Mouse (Mus musculus) forebrain, embryonic 14.5 days (tissue): ENCODE measurements around the gene Trub2. TPM values are rescaled to one million over a fixed set of nuclear protein-coding genes. Genes with fewer than 3 reads are reported as not detected.
"Not testable (repeated sequence)": the region's sequence is repeated elsewhere in the genome, so short reads cannot be mapped to it uniquely, and the experiment has no call there.

Experiments used
- ATAC-seq: fragments of 200-750 bp; cut with Nextera tagmentation; 2 replicates; pipeline ENCODE4 v1.8.0; 2017; ENCODE audit warnings: mild to moderate bottlenecking, moderate library complexity
- DNase-seq: peaks from one replicate; pipeline ENCODE4 v3.0.0-alpha.2; 2015; ENCODE audit warnings: low spot score
- H3K27ac ChIP-seq: fragments of 300-500 bp; sonication (generic); 2 replicates; pipeline ENCODE4 v1.5.1; 2014; ENCODE audit warnings: low read depth, mild to moderate bottlenecking, control low read depth, low read length, moderate library complexity
- H3K27me3 ChIP-seq: fragments of 300-500 bp; sonication (generic); replicated peaks from 2 replicates; pipeline ENCODE4 v1.6.1; 2014; ENCODE audit warnings: low read length, control low read depth, mixed read lengths; ENCODE audit not compliant: control insufficient read depth, insufficient read depth
- H3K36me3 ChIP-seq: fragments of 300-500 bp; sonication (generic); 2 replicates; pipeline ENCODE4 v1.6.1; 2014; ENCODE audit warnings: low read length, control low read depth; ENCODE audit not compliant: control insufficient read depth, insufficient read depth
- H3K4me1 ChIP-seq: fragments of 300-500 bp; sonication (generic); 2 replicates; pipeline ENCODE4 v1.6.1; 2014; ENCODE audit warnings: antibody characterized with exemption, low read length, control low read depth; ENCODE audit not compliant: control insufficient read depth, insufficient read depth
- H3K4me2 ChIP-seq: fragments of 300-500 bp; sonication (generic); 2 replicates; pipeline ENCODE4 v1.6.1; 2014; ENCODE audit warnings: mild to moderate bottlenecking, control low read depth, low read length
- H3K4me3 ChIP-seq: fragments of 300-500 bp; sonication (generic); 2 replicates; pipeline ENCODE4 v1.5.1; 2014; ENCODE audit warnings: low read depth, low read length, control low read depth
- H3K9ac ChIP-seq: fragments of 300-500 bp; sonication (generic); 2 replicates; pipeline ENCODE4 v1.6.1; 2014; ENCODE audit warnings: mild to moderate bottlenecking, low read length, control low read depth, moderate library complexity
- H3K9me3 ChIP-seq: fragments of 300-500 bp; sonication (generic); replicated peaks from 2 replicates; pipeline ENCODE4 v1.6.1; 2016; ENCODE audit warnings: low read length, control low read depth, mixed read lengths; ENCODE audit not compliant: control insufficient read depth
- WGBS: fragments of 180-500 bp; shearing (Covaris S2); extraction: QIAGEN DNeasy Blood & Tissue Kit; methylation state at CpG from one replicate; pipeline ENCODE4 v1.1.7; 2014; 5-methylcytosine and 5-hydroxymethylcytosine counted together
- polyA plus RNA-seq: library from polyadenylated mRNA; unstranded; fragments of >200 nt; fragmentation: Nextera tagmentation; extraction: Ambion mirVana; gene quantifications from 2 replicates; pipeline ENCODE4 v1.2.1, GENCODE M21; 2014

Trub2 gene
- polyA plus RNA-seq, 1 experiment from 2014 or later: 31.1 TPM

GRCm38 (mm10) chr2:29787104-29787917 lies 991 bp downstream of the Trub2 start, which contains the start of gene Coq4:
Coq4 (plus strand) TSS chr2:29787493.
- DNase-seq: peak; percentile 96
- H3K27ac ChIP-seq: peak within 1 kb of the TSS; percentile 49; the same call in 1 of the 2 replicates
- 2% methylated on average over 31 of the region's 31 CpGs for WGBS
- H3K4me2 ChIP-seq: peak within 1 kb of the TSS; percentile 86
- no peaks in the 10 kb centered on the region for H3K9me3 ChIP-seq
- no peaks in the 10 kb centered on the region for H3K27me3 ChIP-seq
- H3K36me3 ChIP-seq: peaks cover 65% of the 10 kb centered on the region
- peaks cover 12% of the 10 kb centered on the region for H3K4me1 ChIP-seq
- H3K9ac ChIP-seq: peak within 1 kb of the TSS; percentile 85
- peak; percentile 93 for ATAC-seq
- H3K4me3 ChIP-seq: peak within 1 kb of the TSS; percentile 69

DNA sequence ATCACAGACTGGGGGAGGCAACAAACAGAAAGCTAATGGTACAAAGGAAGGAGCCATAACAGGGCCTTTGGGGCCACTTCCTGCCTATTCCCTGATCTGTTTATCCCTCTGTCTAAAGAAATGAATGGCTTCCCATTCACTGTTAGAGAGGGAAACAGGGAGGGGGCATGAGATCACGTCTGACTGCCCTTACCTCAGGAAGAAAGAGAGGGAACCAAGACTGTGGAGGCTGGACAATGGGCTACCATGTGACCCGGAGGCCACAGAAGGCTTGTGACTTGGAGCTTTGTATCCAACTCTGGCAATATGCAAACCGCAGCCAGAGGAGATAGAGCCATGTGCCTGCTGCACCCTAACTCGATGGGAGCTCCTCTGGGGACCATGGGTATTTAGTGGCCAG lies 4.0 kb downstream of the Trub2 start:
- Histone ChIP-seq H3K9ac (no peak overlapping the region), H3K4me1 (peaks cover 12% of the 10 kb centered on the region), H3K27me3 (no peaks in the 10 kb centered on the region), H3K9me3 (no peaks in the 10 kb centered on the region), H3K27ac (no peak overlapping the region), H3K36me3 (peaks cover 70% of the 10 kb centered on the region), H3K4me2 (no peak overlapping the region), H3K4me3 (no peak overlapping the region)
- WGBS: 62% methylated on average over 4 of the region's 4 CpGs
- DNase-seq (no peak), ATAC-seq (no peak)

DNA sequence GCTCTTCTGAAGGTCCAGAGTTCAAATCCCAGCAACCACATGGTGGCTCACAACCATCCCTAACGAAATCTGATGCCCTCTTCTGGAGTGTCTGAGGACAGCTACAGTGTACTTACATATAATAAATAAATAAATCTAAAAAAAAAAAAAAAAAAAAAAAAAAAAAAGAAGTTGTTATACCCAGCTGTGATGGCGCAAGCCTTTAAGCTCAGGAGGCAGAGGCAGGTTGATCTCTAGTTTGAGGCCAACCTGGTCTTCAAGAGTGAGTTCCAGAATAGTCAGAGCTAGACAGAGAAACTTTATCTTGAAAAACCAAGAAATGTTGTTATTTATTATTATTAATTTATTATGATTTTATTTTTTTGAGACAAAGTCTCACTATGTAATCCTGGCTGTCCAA lies 7.0 kb downstream of the Trub2 start:
- DNase-seq, H3K9me3 ChIP-seq, H3K27me3 ChIP-seq, ATAC-seq, H3K4me3 ChIP-seq, H3K27ac ChIP-seq, H3K4me2 ChIP-seq, H3K4me1 ChIP-seq, H3K9ac ChIP-seq: not testable (repeated sequence)
- 94% methylated on average over 2 of the region's 2 CpGs for WGBS
- peaks cover 98% of the 10 kb centered on the region for H3K36me3 ChIP-seq

GRCm38 (mm10) chr2:29773323-29773722 lies 15.0 kb downstream of the Trub2 start:
- no peaks in the 10 kb centered on the region for H3K4me1 ChIP-seq
- H3K4me2 ChIP-seq: no peak overlapping the region
- no peak overlapping the region for H3K9ac ChIP-seq
- H3K27me3 ChIP-seq: no peaks in the 10 kb centered on the region
- ATAC-seq: no peak
- WGBS: 87% methylated on average over 4 of the region's 4 CpGs
- no peak overlapping the region for H3K27ac ChIP-seq
- H3K36me3 ChIP-seq: peaks cover 35% of the 10 kb centered on the region
- H3K4me3 ChIP-seq: no peak overlapping the region
- no peak for DNase-seq
- H3K9me3 ChIP-seq: no peaks in the 10 kb centered on the region

GRCm38 (mm10) chr2:29771611-29772461 lies 16.5 kb downstream of the Trub2 start:
- Histone ChIP-seq H3K27me3 (no peaks in the 10 kb centered on the region), H3K4me1 (no peaks in the 10 kb centered on the region), H3K4me3 (no peak overlapping the region), H3K4me2 (no peak overlapping the region), H3K27ac (no peak overlapping the region), H3K9me3 (no peaks in the 10 kb centered on the region), H3K36me3 (peaks cover 21% of the 10 kb centered on the region), H3K9ac (no peak overlapping the region)
- 93% methylated on average over 8 of the region's 8 CpGs for WGBS
- ATAC-seq (no peak), DNase-seq (no peak)

DNA sequence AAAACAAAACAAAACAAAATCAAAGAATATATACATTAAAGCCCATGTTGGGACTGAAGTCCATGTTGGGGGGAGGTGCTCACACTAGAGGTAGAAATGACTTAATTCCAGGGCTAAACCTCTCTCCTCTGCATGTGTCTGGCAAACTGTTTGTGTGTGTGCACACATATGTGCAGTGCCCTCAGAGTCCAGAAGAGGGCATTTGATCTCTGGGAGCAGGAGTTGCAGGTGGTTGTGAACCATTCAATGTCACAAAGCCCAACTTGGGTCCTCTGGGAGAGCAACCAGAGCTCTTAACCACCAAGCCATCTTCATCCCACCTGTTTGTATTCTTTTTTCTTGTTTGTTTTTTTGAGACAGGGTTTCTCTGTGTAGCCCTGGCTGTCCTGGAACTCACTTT lies 18.1 kb downstream of the Trub2 start:
- Histone ChIP-seq H3K4me3 (no peak overlapping the region), H3K4me1 (no peaks in the 10 kb centered on the region), H3K9me3 (no peaks in the 10 kb centered on the region), H3K27me3 (no peaks in the 10 kb centered on the region), H3K36me3 (peaks cover 15% of the 10 kb centered on the region; the same call in 1 of the 2 replicates), H3K4me2 (no peak overlapping the region), H3K9ac (no peak overlapping the region), H3K27ac (no peak overlapping the region)
- DNase-seq: no peak
- no peak for ATAC-seq

GRCm38 (mm10) chr2:29768901-29769300 lies 19.4 kb downstream of the Trub2 start:
- 62% methylated on average over 9 of the region's 9 CpGs for WGBS
- Histone ChIP-seq H3K4me3 (no peak overlapping the region), H3K27me3 (no peaks in the 10 kb centered on the region), H3K36me3 (peaks cover 11% of the 10 kb centered on the region; the same call in 1 of the 2 replicates), H3K4me1 (no peaks in the 10 kb centered on the region), H3K9ac (no peak overlapping the region), H3K9me3 (no peaks in the 10 kb centered on the region), H3K4me2 (no peak overlapping the region), H3K27ac (no peak overlapping the region)
- DNase-seq (no peak), ATAC-seq (no peak)

GRCm38 (mm10) chr2:29767976-29768709 lies 20.2 kb downstream of the Trub2 start:
- H3K36me3 ChIP-seq: peaks cover 6% of the 10 kb centered on the region; the same call in 1 of the 2 replicates
- no peak overlapping the region for H3K27ac ChIP-seq
- no peaks in the 10 kb centered on the region for H3K9me3 ChIP-seq
- no peak overlapping the region for H3K4me3 ChIP-seq
- no peaks in the 10 kb centered on the region for H3K27me3 ChIP-seq
- ATAC-seq: no peak
- 72% methylated on average over 11 of the region's 11 CpGs for WGBS
- no peak overlapping the region for H3K4me2 ChIP-seq
- DNase-seq: no peak
- no peak overlapping the region for H3K9ac ChIP-seq
- H3K4me1 ChIP-seq: no peaks in the 10 kb centered on the region
